Mouse (Mus musculus): Measurements from ENCODE around the gene Ppp4r1. TPM values are rescaled to one million over a fixed set of nuclear protein-coding genes. Genes with fewer than 3 reads are reported as not detected.

Ppp4r1 gene
- total and polyA plus RNA-seq, 3 experiments: 25.3 to 43.3 (median 36.9) TPM

DNA sequence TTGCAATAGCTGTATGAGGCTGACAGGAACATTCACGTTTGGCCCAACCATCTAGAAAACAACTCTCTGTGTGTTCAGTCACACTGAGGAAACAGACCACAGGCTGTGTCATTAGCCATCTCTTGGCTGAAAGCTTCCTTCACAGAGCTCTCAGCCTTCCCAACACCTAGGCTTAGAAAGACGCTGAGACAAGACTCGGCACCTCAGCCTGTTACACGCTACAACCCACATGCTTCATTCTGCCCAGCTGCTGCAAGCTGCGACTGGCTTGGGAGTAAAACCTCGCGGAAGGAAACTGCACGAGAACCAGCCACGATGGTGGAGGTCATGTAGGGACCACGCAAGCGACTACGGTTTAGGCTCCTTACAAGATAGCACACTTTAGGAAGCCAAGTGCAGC is 81.5 kb downstream of the Ppp4r1 start:
- Histone ChIP-seq H3K27me3 (ENCODE audit: control insufficient read depth, insufficient read depth, low read length) (no peaks in the 10 kb centered on the region), H3K4me1 (ENCODE audit: control insufficient read depth, insufficient read depth, low read length) (peaks cover 1% of the 10 kb centered on the region; the same call in 1 of the 2 replicates), H3K9ac (ENCODE audit: low read depth, low read length) (no peak overlapping the region), H3K36me3 (ENCODE audit: control insufficient read depth, insufficient read depth, low read length) (no peaks in the 10 kb centered on the region), H3K79me2 (replicated peaks; ENCODE audit: control insufficient read depth, insufficient read depth, low read length) (peaks cover 7% of the 10 kb centered on the region), H3K4me3 (no peak overlapping the region), H3K27ac (no peak overlapping the region)
- DNase-seq: no peak
- TF ChIP-seq POLR2A (IDR thresholded peaks at IDR 0.05; ENCODE audit: insufficient read depth, low read depth, low read length): no peak
- no peak for TF ChIP-seq EP300 (IDR thresholded peaks at IDR 0.05; ENCODE audit: insufficient read depth, low read depth, low read length)
- TF ChIP-seq CTCF (IDR thresholded peaks at IDR 0.05): no peak
- 94% methylated on average over 12 of the region's 12 CpGs for WGBS
- intact Hi-C loops (cut with DNase I): loop anchor here (1.0 to 5.0 kb wide), 3 partner anchors 89 to 243 kb away; no protein-coding TSS in a partner anchor

DNA sequence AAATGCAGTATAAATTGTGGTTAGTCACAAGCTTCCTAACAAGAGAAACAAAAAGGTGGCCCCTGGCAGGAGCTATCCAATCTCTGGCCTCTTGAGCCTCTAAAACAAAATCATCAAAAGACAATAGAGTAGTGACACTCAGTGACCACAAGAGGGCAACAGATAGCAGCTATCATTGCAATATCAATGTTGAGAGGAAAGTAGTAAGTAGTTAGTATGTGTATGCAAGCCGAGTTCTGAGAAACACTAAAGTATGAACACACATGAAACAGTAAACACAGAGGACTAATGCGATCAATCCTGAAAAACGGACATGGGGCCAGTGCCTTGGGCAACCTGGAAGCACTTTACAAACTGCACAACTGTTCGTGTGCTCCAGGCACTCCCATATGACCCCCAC is 82.4 kb downstream of the Ppp4r1 start:
- H3K4me3 ChIP-seq: no peak overlapping the region
- TF ChIP-seq CTCF (IDR thresholded peaks at IDR 0.05) (peak; percentile 91), POLR2A (IDR thresholded peaks at IDR 0.05; ENCODE audit: insufficient read depth, low read depth, low read length) (no peak)
- no peaks in the 10 kb centered on the region for H3K36me3 ChIP-seq (ENCODE audit: control insufficient read depth, insufficient read depth, low read length)
- no peak overlapping the region for H3K27ac ChIP-seq
- intact Hi-C loops (cut with DNase I): loop anchor here (1.0 to 5.0 kb wide), 3 partner anchors 88 to 243 kb away; no protein-coding TSS in a partner anchor
- H3K79me2 ChIP-seq (replicated peaks; ENCODE audit: control insufficient read depth, insufficient read depth, low read length): peaks cover 9% of the 10 kb centered on the region
- H3K9ac ChIP-seq (ENCODE audit: low read depth, low read length): no peak overlapping the region
- 32% methylated on average over 4 of the region's 4 CpGs for WGBS
- no peaks in the 10 kb centered on the region for H3K27me3 ChIP-seq (ENCODE audit: control insufficient read depth, insufficient read depth, low read length)
- peaks cover 1% of the 10 kb centered on the region; the same call in 1 of the 2 replicates for H3K4me1 ChIP-seq (ENCODE audit: control insufficient read depth, insufficient read depth, low read length)
- no peak for DNase-seq

DNA sequence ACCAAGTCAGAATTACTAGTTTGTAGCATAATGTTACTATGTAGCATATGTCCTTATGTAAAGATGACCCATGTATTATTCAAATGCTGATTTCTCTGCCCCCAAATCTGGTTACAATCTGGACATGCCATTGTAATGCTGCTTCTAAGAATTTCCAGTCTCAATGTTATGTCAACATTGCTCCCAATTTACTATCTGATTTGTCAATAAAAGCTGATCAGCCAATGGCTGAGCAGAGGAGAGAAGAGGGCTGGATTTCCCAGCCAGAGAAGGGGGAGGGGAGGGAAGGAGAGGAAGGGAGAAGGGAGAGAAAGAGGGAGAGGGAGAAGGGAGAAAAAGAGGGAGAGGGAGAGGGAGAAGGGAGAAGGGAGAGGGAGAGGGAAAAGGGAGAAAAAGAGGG is 82.9 kb downstream of the Ppp4r1 start:
- H3K4me1 ChIP-seq (ENCODE audit: control insufficient read depth, insufficient read depth, low read length): peaks cover 1% of the 10 kb centered on the region; the same call in 1 of the 2 replicates
- H3K36me3 ChIP-seq (ENCODE audit: control insufficient read depth, insufficient read depth, low read length): no peaks in the 10 kb centered on the region
- no peak overlapping the region for H3K9ac ChIP-seq (ENCODE audit: low read depth, low read length)
- DNase-seq: no peak
- H3K27ac ChIP-seq: no peak overlapping the region
- no peak overlapping the region for H3K4me3 ChIP-seq
- intact Hi-C loops (cut with DNase I): loop anchor here (2.0 kb wide), 1 partner anchor 88 kb away; no protein-coding TSS in a partner anchor
- peaks cover 10% of the 10 kb centered on the region for H3K79me2 ChIP-seq (replicated peaks; ENCODE audit: control insufficient read depth, insufficient read depth, low read length)
- H3K27me3 ChIP-seq (ENCODE audit: control insufficient read depth, insufficient read depth, low read length): no peaks in the 10 kb centered on the region
- TF ChIP-seq POLR2A (IDR thresholded peaks at IDR 0.05; ENCODE audit: insufficient read depth, low read depth, low read length) (no peak), EP300 (IDR thresholded peaks at IDR 0.05; ENCODE audit: insufficient read depth, low read depth, low read length) (no peak), CTCF (IDR thresholded peaks at IDR 0.05) (no peak)

DNA sequence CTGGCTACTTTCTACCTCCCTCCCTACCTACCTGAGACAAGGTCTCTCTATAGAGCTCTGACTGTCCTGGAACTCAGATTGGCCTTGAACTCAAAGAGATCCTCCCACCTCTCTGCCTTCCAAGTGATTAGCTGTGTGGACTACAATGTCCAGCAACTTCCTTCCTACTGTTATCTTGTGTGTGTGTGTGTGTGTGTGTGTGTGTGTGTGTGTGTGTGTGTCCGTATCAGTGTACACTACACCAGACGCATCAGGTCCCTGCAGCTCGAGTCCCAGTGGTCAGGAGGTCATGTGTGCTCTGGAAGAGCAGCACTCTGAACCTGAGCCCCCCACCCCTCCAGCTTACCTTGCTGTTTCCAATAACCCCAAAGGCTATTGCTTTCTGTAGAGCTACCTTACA is 83.8 kb downstream of the Ppp4r1 start:
- no peak overlapping the region for H3K9ac ChIP-seq (ENCODE audit: low read depth, low read length)
- intact Hi-C loops (cut with DNase I): no loop called here
- H3K79me2 ChIP-seq (replicated peaks; ENCODE audit: control insufficient read depth, insufficient read depth, low read length): peaks cover 12% of the 10 kb centered on the region
- H3K27me3 ChIP-seq (ENCODE audit: control insufficient read depth, insufficient read depth, low read length): no peaks in the 10 kb centered on the region
- no peak overlapping the region for H3K4me3 ChIP-seq
- DNase-seq: no peak
- H3K36me3 ChIP-seq (ENCODE audit: control insufficient read depth, insufficient read depth, low read length): no peaks in the 10 kb centered on the region
- peaks cover 1% of the 10 kb centered on the region; the same call in 1 of the 2 replicates for H3K4me1 ChIP-seq (ENCODE audit: control insufficient read depth, insufficient read depth, low read length)
- H3K27ac ChIP-seq: no peak overlapping the region
- TF ChIP-seq EP300 (IDR thresholded peaks at IDR 0.05; ENCODE audit: insufficient read depth, low read depth, low read length) (no peak), POLR2A (IDR thresholded peaks at IDR 0.05; ENCODE audit: insufficient read depth, low read depth, low read length) (no peak), CTCF (IDR thresholded peaks at IDR 0.05) (no peak)
- 18% methylated on average over 3 of the region's 3 CpGs for WGBS

DNA sequence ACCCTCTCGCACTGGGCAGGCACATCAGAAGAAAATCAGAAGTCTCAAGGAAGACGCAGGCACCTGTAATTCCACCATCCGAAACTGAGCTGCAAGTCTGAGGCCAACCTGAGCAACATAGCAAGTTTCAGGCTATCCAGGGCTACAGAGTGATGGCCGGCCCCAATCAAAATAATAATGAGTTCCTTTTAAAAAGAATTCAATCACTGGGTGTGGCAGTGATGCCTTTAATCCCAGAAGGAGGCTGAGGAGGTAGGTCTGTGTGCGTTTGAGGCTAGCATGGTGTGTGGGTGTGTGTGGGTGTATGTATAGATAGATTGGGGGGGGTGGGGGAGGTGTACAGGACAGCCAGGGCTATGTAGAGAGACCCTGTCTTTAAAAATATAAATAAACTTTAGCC is 85.6 kb downstream of the Ppp4r1 start:
- WGBS: 89% methylated on average over 5 of the region's 5 CpGs
- intact Hi-C loops (cut with DNase I): no loop called here

DNA sequence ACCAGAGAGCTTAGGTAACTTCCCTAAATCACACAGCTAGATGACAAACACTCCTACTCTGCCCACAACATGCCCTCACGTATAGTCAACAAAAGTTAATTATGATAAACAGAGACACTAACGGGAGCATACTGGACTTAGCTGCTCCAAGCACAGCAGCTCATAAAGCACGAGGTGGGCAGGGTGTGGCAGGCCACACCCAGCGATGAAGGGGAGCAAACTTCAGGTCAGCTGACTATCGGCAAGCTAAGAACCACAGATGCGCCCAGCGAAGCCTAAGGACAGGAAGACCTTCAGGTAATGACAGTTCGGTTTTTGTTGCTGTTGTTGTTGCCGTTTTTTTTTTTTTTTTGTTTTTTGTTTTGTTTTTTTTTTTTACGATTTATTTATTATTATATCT is 87.3 kb downstream of the Ppp4r1 start:
- WGBS: 90% methylated on average over 10 of the region's 10 CpGs
- H3K27ac ChIP-seq: no peak overlapping the region
- peaks cover 11% of the 10 kb centered on the region for H3K79me2 ChIP-seq (replicated peaks; ENCODE audit: control insufficient read depth, insufficient read depth, low read length)
- no peak overlapping the region for H3K9ac ChIP-seq (ENCODE audit: low read depth, low read length)
- H3K36me3 ChIP-seq (ENCODE audit: control insufficient read depth, insufficient read depth, low read length): no peaks in the 10 kb centered on the region
- no peak overlapping the region for H3K4me3 ChIP-seq
- TF ChIP-seq CTCF (IDR thresholded peaks at IDR 0.05) (no peak), EP300 (IDR thresholded peaks at IDR 0.05; ENCODE audit: insufficient read depth, low read depth, low read length) (no peak), POLR2A (IDR thresholded peaks at IDR 0.05; ENCODE audit: insufficient read depth, low read depth, low read length) (no peak)
- intact Hi-C loops (cut with DNase I): loop anchor here (2.0 kb wide), 1 partner anchor 93 kb away; no protein-coding TSS in a partner anchor
- H3K27me3 ChIP-seq (ENCODE audit: control insufficient read depth, insufficient read depth, low read length): no peaks in the 10 kb centered on the region
- peaks cover 7% of the 10 kb centered on the region for H3K4me1 ChIP-seq (ENCODE audit: control insufficient read depth, insufficient read depth, low read length)
- DNase-seq: no peak

More for the DNA sequence above, 85.6 kb downstream of the Ppp4r1 start:
- peaks cover 12% of the 10 kb centered on the region for H3K79me2 ChIP-seq (replicated peaks; ENCODE audit: control insufficient read depth, insufficient read depth, low read length)
- H3K9ac ChIP-seq (ENCODE audit: low read depth, low read length): no peak overlapping the region
- H3K27me3 ChIP-seq (ENCODE audit: control insufficient read depth, insufficient read depth, low read length): no peaks in the 10 kb centered on the region
- no peaks in the 10 kb centered on the region for H3K36me3 ChIP-seq (ENCODE audit: control insufficient read depth, insufficient read depth, low read length)
- TF ChIP-seq EP300 (IDR thresholded peaks at IDR 0.05; ENCODE audit: insufficient read depth, low read depth, low read length) (no peak), CTCF (IDR thresholded peaks at IDR 0.05) (no peak), POLR2A (IDR thresholded peaks at IDR 0.05; ENCODE audit: insufficient read depth, low read depth, low read length) (no peak)
- peaks cover 7% of the 10 kb centered on the region for H3K4me1 ChIP-seq (ENCODE audit: control insufficient read depth, insufficient read depth, low read length)
- H3K4me3 ChIP-seq: no peak overlapping the region
- no peak for DNase-seq
- no peak overlapping the region for H3K27ac ChIP-seq

Measured in heart, adult 2 months (tissue).